Mouse (Mus musculus): ENCODE measurements at regions not wholly inside any gene's neighbourhood (a gene's known extent, or its start where the extent isn't known, plus 50 kb on each side); places are given as distances from the start of the nearest gene placed in this dataset.

GRCm38 (mm10) chr8:23504704-23505103 is 1093.5 kb downstream of the Mrps31 start:
- peak; percentile 71 to 75 for DNase-seq (ENCODE audit: low spot score in 2 of 2)

DNA sequence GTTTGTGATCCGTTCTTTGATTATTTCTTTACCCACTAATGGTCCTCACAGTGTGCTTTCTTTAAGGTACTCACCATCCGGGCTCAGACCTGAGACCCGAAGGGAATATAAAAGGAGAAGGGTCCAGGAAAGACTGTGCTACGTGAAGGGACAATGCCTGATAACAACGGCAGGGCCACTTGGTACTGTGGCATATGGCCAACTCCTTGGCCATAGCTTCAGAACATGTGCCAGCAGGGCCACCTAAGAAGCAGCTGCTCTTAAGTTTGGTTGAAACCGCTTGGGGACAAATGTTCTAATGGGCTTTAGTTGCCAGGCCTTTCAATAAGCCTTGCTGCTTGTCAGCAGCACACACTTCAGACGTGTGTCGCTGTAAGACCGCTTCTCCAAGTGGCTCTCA is 1094.1 kb downstream of the Mrps31 start:
- DNase-seq (ENCODE audit: low spot score in 2 of 2): no peak

GRCm38 (mm10) chr8:23505966-23506365 is 1094.8 kb downstream of the Mrps31 start:
- DNase-seq (ENCODE audit: low spot score in 2 of 2): no peak

GRCm38 (mm10) chr8:23507661-23508060 is 1096.5 kb downstream of the Mrps31 start:
- no peak for DNase-seq (ENCODE audit: low spot score in 2 of 2)

GRCm38 (mm10) chr8:23510076-23510475 is 1098.9 kb downstream of the Mrps31 start:
- DNase-seq (ENCODE audit: low spot score in 2 of 2): no peak

- no peak for DNase-seq (ENCODE audit: low spot score in 2 of 2)
Measured at GRCm38 (mm10) chr8:23510561-23510960, 1099.4 kb downstream of the Mrps31 start.

DNA sequence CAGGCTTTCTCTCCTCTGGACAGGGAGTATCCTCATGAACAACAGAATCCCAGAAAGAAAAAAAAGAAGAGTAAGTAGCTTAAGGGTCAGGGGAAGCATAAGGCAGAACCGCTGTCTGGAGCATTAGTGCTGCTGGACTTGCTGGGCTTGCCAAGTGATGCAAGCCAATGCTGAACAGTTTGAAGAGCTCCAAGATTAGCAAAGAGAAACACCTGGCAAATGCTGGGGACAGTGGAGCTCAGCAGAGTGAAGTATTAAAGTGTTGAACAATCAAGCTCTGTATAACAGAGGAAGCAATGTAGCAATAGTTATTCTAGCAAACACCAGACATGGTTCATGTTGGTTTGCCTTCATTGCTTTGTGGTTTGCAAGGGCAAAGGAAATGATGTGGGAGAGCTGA is 1100.1 kb downstream of the Mrps31 start:
- no peak for DNase-seq (ENCODE audit: low spot score in 2 of 2)

- no peak for DNase-seq (ENCODE audit: low spot score in 2 of 2)
Measured at GRCm38 (mm10) chr8:23511792-23512191, 1100.6 kb downstream of the Mrps31 start.

- DNase-seq (ENCODE audit: low spot score in 2 of 2): no peak
Measured at GRCm38 (mm10) chr8:23516469-23516868, 1105.3 kb downstream of the Mrps31 start.

DNA sequence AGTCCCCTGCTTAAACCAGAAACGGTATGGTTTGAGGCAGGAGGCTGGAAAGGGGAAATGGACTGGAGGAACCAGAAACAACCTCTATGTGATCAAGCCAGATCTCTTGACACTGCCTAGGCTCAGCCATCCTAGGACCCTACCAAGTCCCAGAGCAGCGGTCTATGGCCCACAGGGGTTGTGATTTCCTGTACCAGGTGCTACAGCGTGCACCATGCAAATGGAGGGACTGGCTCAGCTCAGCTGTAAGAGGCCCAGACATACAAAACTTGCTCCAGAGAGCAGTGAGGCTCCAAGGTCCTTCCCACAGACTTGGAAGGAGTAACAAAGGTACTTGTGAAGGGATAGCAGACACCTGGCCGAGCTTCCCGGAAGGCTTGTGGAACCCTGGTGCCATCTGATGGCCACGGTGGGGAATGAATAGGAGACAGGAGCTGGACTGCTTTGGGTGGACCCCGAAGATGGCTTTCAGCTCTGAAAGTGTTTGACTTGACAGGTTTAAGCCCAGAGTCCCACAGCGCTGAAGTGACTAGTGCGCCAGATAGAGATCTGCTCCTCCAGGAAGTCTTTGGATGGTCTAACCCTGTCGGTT is 1120.5 kb downstream of the Mrps31 start:
- peak; percentile 49 to 53 for DNase-seq (ENCODE audit: low spot score in 2 of 2)

- DNase-seq (ENCODE audit: low spot score in 2 of 2): no peak
Measured at GRCm38 (mm10) chr8:23537681-23538359, 1126.7 kb downstream of the Mrps31 start.

DNA sequence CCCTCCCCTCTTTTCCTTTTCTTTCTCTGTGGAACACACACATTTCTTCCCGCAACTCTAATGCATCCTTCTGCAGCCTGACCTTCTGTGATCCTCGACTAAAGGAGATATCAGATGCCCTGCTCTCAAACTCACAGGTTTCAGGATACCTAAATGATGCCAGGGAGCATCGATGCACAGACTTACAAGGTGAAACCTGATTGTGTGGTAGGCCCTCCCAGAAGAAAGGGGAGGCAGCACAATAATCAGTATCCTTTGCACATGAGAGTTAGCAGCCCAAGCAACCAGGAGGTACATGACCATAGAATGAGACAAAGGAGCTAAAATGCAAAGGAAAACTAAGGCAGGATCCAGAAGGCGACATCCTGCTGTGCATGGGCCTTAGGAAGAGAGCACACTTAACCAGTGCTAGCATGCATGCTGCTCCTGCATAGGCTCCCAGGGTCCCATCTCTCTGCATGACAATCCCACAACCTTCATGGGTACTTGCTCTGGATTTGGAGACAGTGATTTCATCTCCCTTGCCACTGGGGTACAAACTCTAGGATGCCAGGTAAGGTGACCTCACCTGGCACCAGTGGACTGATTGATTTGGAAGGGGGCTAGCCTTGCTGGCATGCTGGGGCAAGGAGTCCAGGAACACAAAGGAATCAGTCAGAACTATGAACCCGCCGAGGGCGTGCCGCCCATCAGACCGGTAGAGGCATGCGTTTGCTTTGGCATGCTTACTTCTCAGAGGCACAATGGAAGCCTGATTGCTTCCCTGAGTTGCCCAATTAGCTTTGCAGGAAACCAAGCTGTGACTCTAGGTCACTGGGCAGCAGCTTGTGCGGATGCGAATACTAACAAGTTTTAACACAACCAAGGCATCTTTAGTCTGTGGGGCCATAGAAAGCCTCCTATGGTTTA is 1142.7 kb downstream of the Mrps31 start:
- no peak for DNase-seq (ENCODE audit: low spot score in 2 of 2)

- no peak for DNase-seq (ENCODE audit: low spot score in 2 of 2)
Measured at GRCm38 (mm10) chr8:23560836-23561235, 1149.7 kb downstream of the Mrps31 start.

DNA sequence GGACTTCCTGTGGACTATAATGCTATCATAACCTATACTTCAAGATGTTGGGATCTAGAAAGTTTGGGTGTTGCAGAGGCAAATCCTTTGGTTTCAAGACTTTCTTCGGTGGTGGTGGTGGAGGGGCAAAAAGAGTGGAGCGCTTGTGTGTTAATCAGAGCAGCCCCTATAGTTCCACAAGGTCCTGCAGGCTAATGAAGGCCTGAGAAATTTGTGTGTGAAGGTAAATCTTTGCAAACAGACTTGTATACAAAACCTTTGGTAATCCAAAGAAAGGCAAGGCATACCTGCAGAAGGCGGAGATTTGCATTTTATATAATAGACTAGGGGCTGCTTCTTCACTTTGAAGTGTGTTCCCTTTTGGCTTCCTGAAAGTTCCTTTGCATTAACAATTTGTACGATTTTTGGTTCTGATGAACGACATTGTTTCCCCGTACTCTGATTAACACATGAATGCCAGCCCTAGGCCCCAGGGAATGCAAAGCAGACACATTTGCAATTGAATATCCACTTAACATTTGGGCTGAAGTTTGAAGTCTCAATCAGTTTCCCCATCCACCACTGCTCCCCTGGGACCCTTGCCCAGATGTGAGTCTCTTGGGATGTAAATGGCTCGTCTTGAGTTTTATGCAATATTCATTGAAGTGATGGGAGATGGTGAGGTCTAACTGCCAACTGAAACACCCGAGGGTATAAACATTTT is 1150.7 kb downstream of the Mrps31 start:
- peak in 1 of 2 experiments; percentile 10 for DNase-seq (ENCODE audit: low spot score in 2 of 2)

GRCm38 (mm10) chr8:23562504-23562903 is 1151.3 kb downstream of the Mrps31 start:
- DNase-seq (ENCODE audit: low spot score in 2 of 2): no peak

- DNase-seq (ENCODE audit: low spot score in 2 of 2): no peak
Measured at GRCm38 (mm10) chr8:23563065-23564020, 1152.2 kb downstream of the Mrps31 start.

GRCm38 (mm10) chr8:23567906-23568305 is 1156.7 kb downstream of the Mrps31 start:
- DNase-seq (ENCODE audit: low spot score in 2 of 2): no peak

GRCm38 (mm10) chr8:23571338-23571737 is 1154.3 kb downstream of the Adam3 start:
- peak in 1 of 2 experiments; percentile 4 for DNase-seq (ENCODE audit: low spot score in 2 of 2)

GRCm38 (mm10) chr8:23580106-23580505 is 1145.5 kb downstream of the Adam3 start:
- no peak for DNase-seq (ENCODE audit: low spot score in 2 of 2)

DNA sequence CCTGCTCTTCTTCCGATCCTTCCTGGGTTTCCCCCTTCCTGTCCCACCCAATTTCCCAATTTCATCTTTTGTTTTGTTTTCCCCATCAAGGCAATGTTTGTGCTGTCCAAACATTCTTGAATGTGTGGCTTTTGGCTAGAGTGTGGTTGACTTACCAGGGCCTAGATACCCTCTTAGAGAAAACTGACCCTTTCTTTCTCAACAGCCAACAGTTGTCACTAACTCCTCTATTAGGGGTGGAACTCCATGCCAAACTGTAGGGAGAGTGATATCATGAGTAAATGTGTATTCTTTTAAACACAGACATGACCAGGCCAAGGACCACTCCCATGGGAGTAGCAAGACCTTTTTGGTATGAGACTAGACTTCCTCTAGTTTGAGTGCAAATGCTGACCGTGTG is 1145.0 kb downstream of the Adam3 start:
- DNase-seq (ENCODE audit: low spot score in 2 of 2): no peak
